Mouse (Mus musculus): ENCODE results near the gene Nkd1. TPM values are rescaled to one million over a fixed set of nuclear protein-coding genes. Genes with fewer than 3 reads are reported as not detected.

Gene Nkd1
- total RNA-seq, 2 experiments from 2014 or later: 17.2 to 24.4 TPM

GRCm38 (mm10) chr8:88529798-88530197, 8.6 kb downstream of the Nkd1 start:
- intact Hi-C loops (cut with DNase I): no loop called here
- no peak for DNase-seq (ENCODE audit: extremely low spot score in 1 of 2, low spot score in 2 of 2)

DNA sequence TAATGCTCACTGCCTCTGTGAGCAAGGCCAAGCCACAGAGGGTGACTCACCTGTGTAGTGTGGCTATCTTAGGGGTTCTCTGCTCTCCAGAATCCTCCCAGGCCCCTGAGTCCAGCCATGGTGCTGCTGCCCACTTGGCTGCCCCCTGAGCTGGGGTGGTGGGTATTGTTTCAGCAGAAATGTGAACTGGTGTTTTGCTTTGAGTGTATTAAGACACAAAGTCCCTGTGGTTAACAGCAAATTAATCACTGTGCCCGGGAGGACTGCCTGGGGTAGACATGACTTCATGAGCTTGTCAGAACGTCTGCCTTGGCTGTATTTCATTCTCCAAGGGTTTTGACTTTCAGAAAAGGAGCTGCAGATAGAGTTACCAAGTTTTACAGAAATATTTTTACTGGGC, 15.9 kb downstream of the Nkd1 start:
- DNase-seq (ENCODE audit: extremely low spot score in 1 of 2, low spot score in 2 of 2): no peak
- intact Hi-C loops (cut with DNase I): no loop called here

DNA sequence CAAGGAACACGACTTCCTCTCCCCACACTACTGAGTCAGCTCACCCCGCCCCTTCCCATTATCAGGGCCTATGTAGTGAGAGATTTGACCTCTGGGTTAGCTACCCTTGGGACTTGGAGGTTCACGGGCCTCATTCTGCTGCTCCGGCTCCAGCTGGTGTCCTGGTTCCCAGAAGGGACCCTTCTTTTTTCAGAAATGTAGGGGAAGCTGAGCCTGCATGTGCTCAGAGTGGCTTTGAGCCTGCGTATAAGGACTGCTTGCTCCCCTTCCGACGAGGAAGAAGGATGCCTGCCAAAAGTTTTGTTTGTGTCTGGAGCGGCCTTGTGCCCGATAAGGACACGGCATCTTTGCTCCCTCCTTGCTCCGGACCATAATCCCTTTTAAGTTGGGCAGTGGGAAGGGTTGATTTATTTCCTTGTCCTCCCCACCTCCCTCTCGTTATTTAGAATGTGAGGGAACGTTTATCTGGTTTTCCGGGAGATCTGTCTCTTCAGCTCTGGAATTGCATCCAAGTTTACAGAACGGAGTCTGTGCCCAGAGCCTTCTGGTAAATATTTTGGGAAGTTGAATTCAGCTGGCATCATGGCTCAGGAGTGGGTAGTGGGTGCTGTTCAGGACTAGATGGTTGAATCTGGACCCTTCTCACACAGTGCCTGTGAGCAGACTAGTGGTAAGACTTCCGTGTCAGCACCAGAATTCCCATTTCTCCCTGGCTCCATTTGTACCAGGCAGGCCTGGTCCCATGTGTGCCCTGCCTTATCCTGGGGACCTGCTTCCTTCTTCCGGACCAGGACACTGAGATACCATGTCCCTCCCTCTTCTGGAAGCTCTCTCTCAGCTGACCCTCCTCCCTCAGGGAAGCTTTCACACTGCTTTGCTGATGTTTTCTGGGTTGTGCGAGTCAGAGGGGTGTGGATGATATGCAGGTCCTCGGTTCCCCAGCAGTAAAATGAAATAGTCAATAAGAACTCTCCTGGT, 17.1 kb downstream of the Nkd1 start:
- peak in 1 of 2 experiments; percentile 41 for DNase-seq (ENCODE audit: extremely low spot score in 1 of 2, low spot score in 2 of 2)
- intact Hi-C loops (cut with DNase I): no loop called here

DNA sequence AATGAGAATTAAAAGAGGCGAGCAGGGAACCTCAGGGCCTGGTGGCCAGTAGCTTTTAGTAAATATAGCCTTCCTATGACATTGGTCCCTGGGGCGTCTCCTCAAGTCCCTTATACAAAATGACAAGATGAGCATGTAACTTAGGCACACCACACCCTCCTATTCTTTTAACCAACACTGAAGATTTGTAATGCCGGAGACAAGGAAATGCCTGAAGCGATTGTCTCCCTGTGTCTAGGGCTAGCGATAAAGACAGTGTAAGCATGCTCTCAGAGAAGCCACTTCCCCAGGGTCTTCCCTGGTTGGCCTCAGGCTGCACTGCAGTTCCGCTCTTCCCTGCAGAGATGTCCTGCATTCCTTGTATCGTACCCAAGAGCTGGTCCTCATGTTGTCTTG, 17.8 kb downstream of the Nkd1 start:
- no peak for DNase-seq (ENCODE audit: extremely low spot score in 1 of 2, low spot score in 2 of 2)
- intact Hi-C loops (cut with DNase I): no loop called here

DNA sequence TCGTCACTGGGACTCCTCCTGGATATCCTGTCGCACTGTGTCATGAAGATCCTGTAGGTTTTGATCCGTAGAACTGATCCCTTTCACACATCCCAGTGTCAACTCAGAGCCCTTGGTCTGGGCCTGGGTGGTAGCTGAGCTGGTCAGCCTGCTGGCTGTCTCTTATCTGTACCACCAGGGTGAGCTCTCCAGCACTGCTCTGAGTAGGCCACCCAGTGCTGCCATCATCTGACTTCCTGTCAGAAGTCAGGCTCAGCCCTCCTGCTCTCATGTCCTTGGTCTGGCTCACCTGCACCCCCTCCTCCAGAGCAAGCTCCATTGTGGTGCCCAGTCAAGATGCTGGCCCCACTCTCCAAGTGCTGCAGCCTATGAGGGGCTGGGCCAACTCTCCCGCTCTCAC, 18.8 kb downstream of the Nkd1 start:
- intact Hi-C loops (cut with DNase I): no loop called here
- no peak for DNase-seq (ENCODE audit: extremely low spot score in 1 of 2, low spot score in 2 of 2)

- DNase-seq (ENCODE audit: extremely low spot score in 1 of 2, low spot score in 2 of 2): no peak
- intact Hi-C loops (cut with DNase I): no loop called here
These were observed 21.6 kb downstream of the Nkd1 start for GRCm38 (mm10) chr8:88542596-88543213.

- no peak for DNase-seq (ENCODE audit: extremely low spot score in 1 of 2, low spot score in 2 of 2)
- intact Hi-C loops (cut with DNase I): no loop called here
These were observed 23.5 kb downstream of the Nkd1 start for GRCm38 (mm10) chr8:88544677-88545076.

DNA sequence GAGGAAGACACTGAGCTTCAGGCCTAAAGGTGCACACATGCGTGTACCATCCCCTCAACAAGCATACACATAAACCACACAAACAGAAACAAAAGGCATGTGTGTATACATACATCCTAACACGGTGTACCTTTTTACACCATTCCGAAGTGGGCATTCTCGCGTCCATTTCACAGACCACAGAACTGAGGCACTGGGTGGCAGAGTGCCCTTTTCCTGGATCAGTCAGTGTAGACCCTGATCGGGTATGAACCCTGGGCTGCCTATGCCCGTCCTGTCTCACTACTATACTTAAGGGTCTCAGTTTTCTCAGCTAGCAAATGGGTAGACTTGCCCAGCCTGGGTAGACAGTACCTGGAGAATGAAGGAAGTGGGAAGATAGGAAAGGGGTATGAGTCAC, 24.3 kb downstream of the Nkd1 start:
- intact Hi-C loops (cut with DNase I): no loop called here
- no peak for DNase-seq (ENCODE audit: extremely low spot score in 1 of 2, low spot score in 2 of 2)

DNA sequence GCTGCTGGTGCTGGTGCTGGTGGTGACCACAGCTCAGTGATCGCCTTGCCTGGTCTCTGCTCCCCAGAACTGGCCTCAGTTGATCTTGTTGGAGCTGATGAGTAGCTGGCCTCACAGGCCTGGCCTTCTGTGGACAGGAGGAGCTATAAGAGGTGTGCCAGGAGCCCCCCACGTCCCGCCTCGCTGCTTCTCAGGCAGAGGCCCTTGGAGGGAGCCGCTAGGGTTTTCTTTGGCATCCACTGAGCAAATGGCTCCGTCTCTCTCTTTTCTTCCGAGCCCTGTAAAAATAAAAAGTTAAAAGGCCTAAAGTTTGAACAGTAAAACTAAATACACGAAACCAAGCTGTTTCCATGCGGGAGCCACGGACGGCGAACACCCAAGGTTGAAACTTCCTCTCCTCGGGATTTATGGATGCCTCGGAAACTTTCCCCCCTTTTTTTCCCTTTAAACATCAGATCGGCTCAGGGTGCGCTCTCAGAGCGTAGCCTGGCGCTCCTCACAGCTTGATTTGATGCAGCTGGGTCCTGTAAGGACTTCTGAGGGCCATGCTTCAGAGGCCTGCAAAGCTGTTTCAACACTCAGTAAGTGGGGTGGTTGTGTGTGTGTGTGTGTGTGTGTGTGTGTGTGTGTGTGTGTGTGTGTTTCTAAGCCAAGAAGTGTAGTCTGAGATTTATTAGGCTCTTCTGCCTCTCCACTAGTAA, 25.0 kb downstream of the Nkd1 start:
- DNase-seq (ENCODE audit: extremely low spot score in 1 of 2, low spot score in 2 of 2): no peak

GRCm38 (mm10) chr8:88555669-88556068, 34.5 kb downstream of the Nkd1 start:
- intact Hi-C loops (cut with DNase I): no loop called here
- peak in 1 of 2 experiments; percentile 69 for DNase-seq (ENCODE audit: extremely low spot score in 1 of 2, low spot score in 2 of 2)

More for the DNA sequence above, 25.0 kb downstream of the Nkd1 start:
- intact Hi-C loops (cut with DNase I): no loop called here

DNA sequence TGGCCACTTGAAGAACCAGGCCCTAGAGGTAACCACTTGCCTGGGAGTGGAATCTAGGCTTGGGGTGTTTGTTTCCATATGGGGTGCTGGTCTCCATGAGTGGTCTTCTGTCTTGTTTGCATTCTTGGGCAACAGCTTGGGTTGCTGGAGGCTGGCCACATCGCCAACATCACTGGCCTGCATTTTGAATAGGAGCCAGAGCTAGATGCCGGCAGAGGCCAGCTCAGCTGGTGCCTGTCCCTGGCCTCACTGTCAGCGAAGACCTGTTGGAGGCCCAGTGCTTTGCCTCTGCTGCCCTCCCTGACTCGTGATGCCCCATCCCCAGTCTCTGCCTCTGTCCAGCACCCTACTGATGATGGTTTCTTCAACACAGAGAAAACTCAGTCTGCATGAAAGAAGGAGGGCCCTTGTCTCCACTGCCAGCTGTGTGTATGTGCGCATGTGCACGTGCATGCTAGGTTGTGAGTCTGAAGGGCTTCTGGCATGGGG, 38.9 kb downstream of the Nkd1 start:
- intact Hi-C loops (cut with DNase I): no loop called here

GRCm38 (mm10) chr8:88561402-88561801, 40.2 kb downstream of the Nkd1 start:
- intact Hi-C loops (cut with DNase I): no loop called here
- DNase-seq (ENCODE audit: extremely low spot score in 1 of 2, low spot score in 2 of 2): no peak

More for the DNA sequence above, 38.9 kb downstream of the Nkd1 start:
- DNase-seq (ENCODE audit: extremely low spot score in 1 of 2, low spot score in 2 of 2): no peak

DNA sequence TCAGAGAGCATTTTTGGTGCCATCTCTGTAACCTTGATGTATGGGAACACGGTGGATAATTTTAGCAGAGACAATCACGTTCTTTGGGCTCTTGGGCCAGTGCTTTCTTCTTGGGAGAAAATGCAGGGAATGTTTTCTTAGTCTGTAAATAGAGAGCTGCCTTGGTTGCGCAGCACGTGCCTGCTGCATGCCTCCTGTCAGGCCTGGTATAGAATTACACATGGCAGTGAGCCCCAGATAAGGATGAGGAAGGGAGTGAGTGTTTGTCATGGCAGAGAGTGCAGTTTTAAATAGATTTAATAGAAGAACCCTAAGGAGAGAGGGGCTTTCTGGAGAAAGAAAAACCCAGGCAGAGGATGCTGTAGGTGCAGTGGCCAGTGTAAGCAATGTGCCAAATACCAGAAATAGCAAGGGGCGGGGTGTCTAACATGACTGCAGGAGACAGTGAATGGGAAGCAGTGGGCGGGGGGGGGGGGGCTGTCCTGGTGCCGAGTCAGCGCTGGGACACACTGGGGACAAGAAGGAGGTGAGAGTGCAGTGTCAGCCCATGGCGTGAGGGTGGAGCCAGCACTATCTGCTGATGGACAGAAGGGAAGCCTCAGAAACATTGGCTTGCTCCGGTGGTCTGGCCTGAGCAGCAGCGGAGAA, 43.2 kb downstream of the Nkd1 start:
- DNase-seq (ENCODE audit: extremely low spot score in 1 of 2, low spot score in 2 of 2): no peak
- intact Hi-C loops (cut with DNase I): no loop called here

GRCm38 (mm10) chr8:88566119-88566518, 45.0 kb downstream of the Nkd1 start:
- intact Hi-C loops (cut with DNase I): no loop called here
- DNase-seq (ENCODE audit: extremely low spot score in 1 of 2, low spot score in 2 of 2): no peak

GRCm38 (mm10) chr8:88567314-88568121, 46.4 kb downstream of the Nkd1 start:
- peak; percentile 56 to 78 for DNase-seq (ENCODE audit: extremely low spot score in 1 of 2, low spot score in 2 of 2)
- intact Hi-C loops (cut with DNase I): no loop called here

- intact Hi-C loops (cut with DNase I): no loop called here
- DNase-seq (ENCODE audit: extremely low spot score in 1 of 2, low spot score in 2 of 2): no peak
These were observed 47.1 kb downstream of the Nkd1 start for GRCm38 (mm10) chr8:88568211-88568610.

DNA sequence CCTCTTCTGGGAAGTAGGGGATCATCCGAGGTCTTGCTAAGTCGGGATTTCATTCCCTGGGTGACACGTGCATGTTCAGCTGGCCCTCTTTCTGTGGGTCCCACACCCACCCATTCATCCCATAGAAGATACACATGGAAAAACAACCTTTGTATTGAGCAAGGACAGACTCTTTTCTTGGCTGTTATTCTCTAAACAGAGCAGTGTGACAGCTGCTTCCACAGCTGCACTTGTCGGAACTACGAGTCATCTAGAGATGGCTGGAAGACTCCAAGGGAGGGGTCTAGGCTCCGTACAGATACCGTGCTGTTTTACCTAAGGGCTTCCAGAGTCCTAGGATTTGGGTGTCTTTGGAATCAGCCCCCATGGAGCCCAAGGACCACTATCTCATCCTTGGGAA, 48.2 kb downstream of the Nkd1 start:
- no peak for DNase-seq (ENCODE audit: extremely low spot score in 1 of 2, low spot score in 2 of 2)
- intact Hi-C loops (cut with DNase I): no loop called here

GRCm38 (mm10) chr8:88570293-88570998, 49.3 kb downstream of the Nkd1 start:
- peak in 1 of 2 experiments; percentile 77 for DNase-seq (ENCODE audit: extremely low spot score in 1 of 2, low spot score in 2 of 2)
- intact Hi-C loops (cut with DNase I): no loop called here

Data from left cerebral cortex, postnatal 10 days (tissue).